Mouse (Mus musculus) left cerebral cortex, postnatal 10 days (tissue): ENCODE results near the gene Mtf1. TPM values are rescaled to one million over a fixed set of nuclear protein-coding genes. Genes with fewer than 3 reads are reported as not detected.

ENCODE experiments used
- DNase-seq, 2 experiments: peaks; one replicate each; pipeline ENCODE4 v3.0.0; 2021 to 2022; ENCODE audit warnings: low spot score in 2 of 2, mixed read lengths in 1 of 2; ENCODE audit errors: extremely low spot score in 1 of 2
- intact Hi-C: fragments of 180-260 bp; cut with DNase I; formaldehyde crosslinking; loops from one replicate; pipeline ENCODE4 v1.15.1; 2025
- total RNA-seq, 2 experiments: library from RNA; stranded (reverse); gene quantifications; 2 replicates each; pipeline ENCODE4 v1.2.3; 2021

The Mtf1 gene
- total RNA-seq, 2 experiments from 2014 or later: 22.8 to 24.4 TPM

- DNase-seq: no peak
- intact Hi-C loops: no loop called here
Measured at GRCm38 (mm10) chr4:124898428-124898827, 96.5 kb downstream of the Mtf1 start.

Other genes starting within 250 kb of the Mtf1 start
- gene 3100002H09Rik, start 191.3 kb upstream of the Mtf1 start, total RNA-seq: under 1 TPM; 0.54 to 0.71 TPM
- gene Pou3f1, start 145.3 kb upstream of the Mtf1 start, total RNA-seq: 10 to 100 TPM; 31.3 to 33.5 TPM
- gene Utp11, start 108.5 kb upstream of the Mtf1 start, total RNA-seq: 10 to 100 TPM; 15.2 to 15.8 TPM
- 1 to 10 TPM; 3.8 to 4.5 TPM for gene Fhl3, start 101.4 kb upstream of the Mtf1 start, total RNA-seq
- 10 to 100 TPM; 36.3 to 36.6 TPM for gene Sf3a3, start 87.3 kb upstream of the Mtf1 start, total RNA-seq
- 10 to 100 TPM; 34.8 to 38.5 TPM for gene Inpp5b, start 60.3 kb upstream of the Mtf1 start, total RNA-seq
- 10 to 100 TPM; 27.9 to 33.3 TPM for gene Yrdc, start 48.6 kb downstream of the Mtf1 start, total RNA-seq
- 10 to 100 TPM; 87.8 to 97.6 TPM for gene 1110065P20Rik, start 49.1 kb downstream of the Mtf1 start, total RNA-seq
- 10 to 100 TPM; 54.0 TPM for gene Maneal, start 60.1 kb downstream of the Mtf1 start, total RNA-seq
- 10 to 100 TPM; 25.4 to 27.5 TPM for gene Epha10, start 78.8 kb downstream of the Mtf1 start, total RNA-seq
- 10 to 100 TPM; 16.3 to 19.3 TPM for gene 9930104L06Rik, start 134.9 kb downstream of the Mtf1 start, total RNA-seq
- 1 to 10 TPM; 4.0 to 4.4 TPM for gene Cdca8, start 137.2 kb downstream of the Mtf1 start, total RNA-seq
- 1 to 10 TPM; 3.5 to 4.1 TPM for gene Rspo1, start 184.3 kb downstream of the Mtf1 start, total RNA-seq
- gene Gnl2, start 214.5 kb downstream of the Mtf1 start, total RNA-seq: 10 to 100 TPM; 75.2 to 77.3 TPM